Mouse (Mus musculus): Measurements from ENCODE around the gene Sbk2.

DNA sequence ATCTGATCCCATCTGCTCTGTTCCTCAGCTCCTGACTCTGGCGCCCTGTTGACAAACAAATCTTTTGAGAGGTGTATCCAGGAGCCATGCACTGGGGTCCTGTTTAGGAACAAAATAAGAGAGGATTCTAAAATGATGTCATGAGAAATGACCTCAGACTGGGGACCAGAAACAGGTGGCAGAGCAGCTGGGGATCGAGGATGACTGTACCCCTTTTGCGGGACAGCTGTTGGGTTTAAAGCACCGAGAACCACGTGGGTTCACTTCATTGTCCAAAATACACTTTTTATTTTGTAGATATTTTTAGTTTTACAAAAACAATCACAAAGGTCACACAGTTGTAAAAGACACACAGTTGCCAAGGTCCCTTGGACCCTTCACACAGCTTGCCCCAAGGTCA, 782 bp upstream of the Sbk2 start:
- no peak for TF ChIP-seq POLR2A (IDR thresholded peaks at IDR 0.05; ENCODE audit: insufficient read depth, low read depth, low read length)
- no peak for TF ChIP-seq CTCF (IDR thresholded peaks at IDR 0.05; ENCODE audit: insufficient read depth, low read depth, low read length)
